Mouse (Mus musculus): ENCODE data around the gene Fgf18. TPM values are rescaled to one million over a fixed set of nuclear protein-coding genes. Genes with fewer than 3 reads are reported as not detected.
A peak's percentile ranks its signal among the peaks of the same experiment; 100 is the strongest.

The Fgf18 gene
- polyA plus RNA-seq, 1 experiment from 2014 or later, result 10.9 TPM

DNA sequence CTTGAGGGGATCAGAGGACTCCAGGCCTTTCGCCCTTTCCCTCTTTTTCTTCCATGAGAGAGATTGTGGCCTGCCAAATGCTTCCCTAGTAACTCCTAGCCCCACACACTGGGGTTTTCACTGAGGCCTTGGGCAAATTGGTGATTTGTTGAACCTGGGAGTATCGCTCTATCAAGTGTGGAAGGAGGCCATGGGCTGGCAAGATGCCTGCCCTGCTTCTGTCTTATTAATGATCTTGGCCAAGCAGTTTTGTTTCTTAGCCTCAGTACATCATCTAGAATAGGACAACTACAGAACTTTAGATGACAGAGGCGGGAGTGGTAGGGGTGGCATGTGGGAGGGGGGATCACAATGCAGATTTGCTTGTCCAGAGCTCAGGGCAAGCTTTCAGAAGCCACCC lies 31.4 kb downstream of the Fgf18 start:
- no peak overlapping the region for H3K9ac ChIP-seq
- H3K27ac ChIP-seq (ENCODE audit: low read depth), result no peak overlapping the region
- H3K27me3 ChIP-seq (ENCODE audit: insufficient read depth, low read length), result no peaks in the 10 kb centered on the region
- H3K4me1 ChIP-seq (ENCODE audit: insufficient read depth), result no peaks in the 10 kb centered on the region
- no peaks in the 10 kb centered on the region for H3K9me3 ChIP-seq (ENCODE audit: low read depth, low read length)
- no peak for ATAC-seq (ENCODE audit: insufficient read depth)
- no peaks in the 10 kb centered on the region for H3K36me3 ChIP-seq (ENCODE audit: insufficient read depth)
- TF ChIP-seq CTCF (IDR thresholded peaks at IDR 0.05; ENCODE audit: low read depth), result no peak
- DNase-seq, result no peak
- H3K4me3 ChIP-seq (ENCODE audit: low read depth, low read length), result no peak overlapping the region
- no peak overlapping the region for H3K4me2 ChIP-seq
- WGBS, result 76% methylated on average over 3 of the region's 3 CpGs

DNA sequence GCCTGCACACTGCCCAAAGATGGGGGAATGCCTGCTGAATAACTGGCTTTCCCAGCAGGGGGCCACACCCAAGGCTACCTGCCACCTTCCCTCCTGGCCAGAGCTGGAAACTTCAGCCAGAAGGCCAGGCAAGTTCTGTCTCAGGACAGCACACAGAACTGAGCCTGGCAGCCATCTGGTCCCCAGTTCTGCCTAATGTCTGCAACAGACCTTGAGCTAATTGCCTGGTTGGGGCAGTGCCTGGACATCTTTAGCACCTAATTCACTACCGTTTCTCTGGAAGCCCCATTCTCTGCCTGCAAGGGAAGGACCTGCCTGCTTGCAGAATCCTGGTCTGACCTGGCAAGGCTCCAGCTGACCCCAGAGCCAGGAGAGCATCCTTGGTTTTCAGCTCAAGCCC lies 34.8 kb downstream of the Fgf18 start:
- H3K9ac ChIP-seq, result no peak overlapping the region
- H3K9me3 ChIP-seq (ENCODE audit: low read depth, low read length), result no peaks in the 10 kb centered on the region
- H3K36me3 ChIP-seq (ENCODE audit: insufficient read depth), result no peaks in the 10 kb centered on the region
- H3K27ac ChIP-seq (ENCODE audit: low read depth), result no peak overlapping the region
- H3K4me3 ChIP-seq (ENCODE audit: low read depth, low read length), result no peak overlapping the region
- H3K4me1 ChIP-seq (ENCODE audit: insufficient read depth), result no peaks in the 10 kb centered on the region
- no peaks in the 10 kb centered on the region for H3K27me3 ChIP-seq (ENCODE audit: insufficient read depth, low read length)
- peak; percentile 19; the same call in 1 of the 2 replicates for TF ChIP-seq CTCF (IDR thresholded peaks at IDR 0.05; ENCODE audit: low read depth)
- no peak overlapping the region for H3K4me2 ChIP-seq
- WGBS, result 15% methylated on average over 1 of the region's 1 CpGs
- DNase-seq, result no peak
- ATAC-seq (ENCODE audit: insufficient read depth), result no peak

GRCm38 (mm10) chr11:33110111-33110510 lies 37.1 kb downstream of the Fgf18 start:
- Histone ChIP-seq H3K4me1 (ENCODE audit: insufficient read depth) (no peaks in the 10 kb centered on the region), H3K9ac (no peak overlapping the region), H3K36me3 (ENCODE audit: insufficient read depth) (no peaks in the 10 kb centered on the region), H3K4me2 (no peak overlapping the region), H3K27ac (ENCODE audit: low read depth) (no peak overlapping the region), H3K9me3 (ENCODE audit: low read depth, low read length) (no peaks in the 10 kb centered on the region), H3K27me3 (ENCODE audit: insufficient read depth, low read length) (no peaks in the 10 kb centered on the region), H3K4me3 (ENCODE audit: low read depth, low read length) (no peak overlapping the region)
- ATAC-seq (ENCODE audit: insufficient read depth), result no peak
- no peak for DNase-seq
- TF ChIP-seq CTCF (IDR thresholded peaks at IDR 0.05; ENCODE audit: low read depth), result no peak
- WGBS, result 67% methylated on average over 2 of the region's 2 CpGs

GRCm38 (mm10) chr11:33107540-33107939 lies 39.7 kb downstream of the Fgf18 start:
- Histone ChIP-seq H3K9ac (no peak overlapping the region), H3K4me2 (no peak overlapping the region), H3K36me3 (ENCODE audit: insufficient read depth) (no peaks in the 10 kb centered on the region), H3K4me1 (ENCODE audit: insufficient read depth) (0 out of 2 replicates have a peak, but pooled peaks cover 4% of the 10 kb centered on the region), H3K27me3 (ENCODE audit: insufficient read depth, low read length) (no peaks in the 10 kb centered on the region), H3K9me3 (ENCODE audit: low read depth, low read length) (no peaks in the 10 kb centered on the region), H3K4me3 (ENCODE audit: low read depth, low read length) (no peak overlapping the region), H3K27ac (ENCODE audit: low read depth) (no peak overlapping the region)
- 42% methylated on average over 3 of the region's 3 CpGs for WGBS
- ATAC-seq (ENCODE audit: insufficient read depth) (no peak), DNase-seq (no peak)
- no peak for TF ChIP-seq CTCF (IDR thresholded peaks at IDR 0.05; ENCODE audit: low read depth)

DNA sequence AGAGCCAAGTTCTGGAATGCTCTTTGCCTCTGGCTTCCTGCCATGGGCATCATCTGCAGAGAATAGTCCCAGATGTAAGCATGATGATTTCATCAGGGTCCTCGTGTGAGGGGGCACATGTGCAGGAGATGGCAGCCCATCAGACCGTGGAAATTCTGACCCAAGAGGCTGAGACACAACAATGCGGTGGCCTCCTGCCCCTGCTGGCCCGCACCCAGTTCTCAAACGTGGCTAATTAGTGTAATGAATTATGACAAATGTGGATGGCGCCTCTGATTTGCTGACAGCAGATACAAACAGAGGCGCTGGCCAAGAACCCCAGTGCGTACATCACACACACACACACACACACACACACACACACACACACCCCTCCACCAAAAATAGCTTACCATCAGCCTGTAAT lies 42.3 kb downstream of the Fgf18 start:
- ATAC-seq (ENCODE audit: insufficient read depth), result peak; percentile 82
- 31% methylated on average over 8 of the region's 8 CpGs for WGBS
- Histone ChIP-seq H3K9me3 (ENCODE audit: low read depth, low read length) (no peaks in the 10 kb centered on the region), H3K27me3 (ENCODE audit: insufficient read depth, low read length) (no peaks in the 10 kb centered on the region), H3K4me1 (ENCODE audit: insufficient read depth) (0 out of 2 replicates have a peak, but pooled peaks cover 4% of the 10 kb centered on the region), H3K4me2 (no peak overlapping the region), H3K27ac (ENCODE audit: low read depth) (no peak overlapping the region), H3K9ac (no peak overlapping the region), H3K36me3 (ENCODE audit: insufficient read depth) (no peaks in the 10 kb centered on the region), H3K4me3 (ENCODE audit: low read depth, low read length) (no peak overlapping the region)
- TF ChIP-seq CTCF (IDR thresholded peaks at IDR 0.05; ENCODE audit: low read depth), result no peak
- peak; percentile 78 for DNase-seq

DNA sequence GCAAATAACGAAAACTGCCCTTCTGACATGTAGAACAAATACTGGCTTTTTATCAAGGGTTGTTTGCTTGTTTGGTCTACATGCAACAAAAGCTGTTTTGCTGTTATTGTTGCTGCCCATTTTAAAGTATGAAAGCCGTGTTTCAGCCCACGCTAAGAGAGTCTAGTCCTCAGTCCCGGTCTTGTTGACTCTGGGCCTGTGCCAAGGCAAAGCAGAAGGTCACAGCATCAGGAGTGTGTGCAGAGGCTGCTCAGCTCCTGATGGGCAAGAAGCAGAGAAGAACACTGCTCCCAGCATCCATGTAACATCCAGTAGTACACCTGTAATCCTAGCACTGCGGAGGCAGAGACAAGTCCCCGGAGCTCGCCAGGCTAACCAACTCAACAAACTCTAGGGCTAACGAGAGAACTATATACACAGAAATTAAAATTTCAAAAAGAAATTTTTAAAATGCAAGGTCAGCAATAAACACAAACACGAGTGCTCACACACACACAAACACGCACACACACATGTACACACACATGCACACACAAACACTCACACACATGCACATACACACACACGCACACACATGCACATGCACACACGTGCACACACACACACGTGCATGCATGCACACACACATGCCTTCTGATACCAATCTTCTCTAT lies 43.8 kb downstream of the Fgf18 start:
- no peak for ATAC-seq (ENCODE audit: insufficient read depth)
- peak; percentile 26 for DNase-seq

GRCm38 (mm10) chr11:33100027-33100507 lies 47.1 kb downstream of the Fgf18 start:
- no peaks in the 10 kb centered on the region for H3K9me3 ChIP-seq (ENCODE audit: low read depth, low read length)
- H3K4me1 ChIP-seq (ENCODE audit: insufficient read depth), result 0 out of 2 replicates have a peak, but pooled peaks cover 4% of the 10 kb centered on the region
- peak overlapping the region; percentile 23 for H3K4me3 ChIP-seq (ENCODE audit: low read depth, low read length)
- 23% methylated on average over 10 of the region's 10 CpGs for WGBS
- peak; percentile 57; the same call in 1 of the 2 replicates for ATAC-seq (ENCODE audit: insufficient read depth)
- H3K36me3 ChIP-seq (ENCODE audit: insufficient read depth), result no peaks in the 10 kb centered on the region
- no peak for TF ChIP-seq CTCF (IDR thresholded peaks at IDR 0.05; ENCODE audit: low read depth)
- H3K27me3 ChIP-seq (ENCODE audit: insufficient read depth, low read length), result no peaks in the 10 kb centered on the region
- peak overlapping the region; percentile 56 for H3K4me2 ChIP-seq
- H3K27ac ChIP-seq (ENCODE audit: low read depth), result no peak overlapping the region
- peak; percentile 53 for DNase-seq
- no peak overlapping the region; the same call in 1 of the 2 replicates for H3K9ac ChIP-seq

More for the DNA sequence above, 43.8 kb downstream of the Fgf18 start:
- Histone ChIP-seq H3K4me3 (ENCODE audit: low read depth, low read length) (no peak overlapping the region), H3K4me2 (no peak overlapping the region), H3K27ac (ENCODE audit: low read depth) (no peak overlapping the region), H3K9ac (no peak overlapping the region), H3K4me1 (ENCODE audit: insufficient read depth) (0 out of 2 replicates have a peak, but pooled peaks cover 4% of the 10 kb centered on the region), H3K9me3 (ENCODE audit: low read depth, low read length) (no peaks in the 10 kb centered on the region), H3K36me3 (ENCODE audit: insufficient read depth) (no peaks in the 10 kb centered on the region), H3K27me3 (ENCODE audit: insufficient read depth, low read length) (no peaks in the 10 kb centered on the region)
- no peak for TF ChIP-seq CTCF (IDR thresholded peaks at IDR 0.05; ENCODE audit: low read depth)
- 75% methylated on average over 13 of the region's 13 CpGs for WGBS

All from lung, embryonic 14.5 days (tissue).